In genomic region chr8:72572507-72572906, GRCm38 (mm10) we compare ENCODE assay signal across 8 mouse cellular contexts. TPM values are rescaled to one million over a fixed set of nuclear protein-coding genes. Genes with fewer than 3 reads are reported as not detected.
A peak's percentile ranks its signal among the peaks of the same experiment; 100 is the strongest.
DNase-seq lines count a peak whose midpoint lies in the region; ATAC-seq and TF ChIP-seq lines count a peak whose summit lies in the region.

No protein-coding gene starts in this region.

- no peak overlapping the region for H3K27ac ChIP-seq in MEL (ENCODE audit: control insufficient read depth, low read depth, low read length)
- H3K27ac ChIP-seq in intestine, postnatal 0 days (ENCODE audit: low read depth, low read length), result peak overlapping the region; percentile 90; the same call in 1 of the 2 replicates

- 13% methylated on average over 10 of the region's 10 CpGs for WGBS in intestine, postnatal 0 days

- no peak for TF ChIP-seq CTCF in MEL (IDR thresholded peaks at IDR 0.05 in 2 of 3, conservative IDR thresholded peaks at IDR 0.05 in 1 of 3; ENCODE audit: control insufficient read depth in 1 of 3, insufficient read depth in 1 of 3, low read depth in 2 of 3, low read length in 3 of 3, poor library complexity in 1 of 3, severe bottlenecking in 1 of 3)
- no peak for TF ChIP-seq CTCF in intestine, postnatal 0 days (IDR thresholded peaks at IDR 0.05; ENCODE audit: low read depth)

- no peak for TF ChIP-seq POLR2A in MEL (IDR thresholded peaks at IDR 0.05; ENCODE audit: control insufficient read depth in 1 of 2, insufficient read depth in 1 of 2, low read depth in 1 of 2, low read length in 2 of 2, poor library complexity in 1 of 2)

- ATAC-seq in intestine, postnatal 0 days, result no peak

- peaks cover 0 to 10% of the 10 kb centered on the region in 2 experiments; a peak in 3 of 4 replicates for H3K4me1 ChIP-seq in MEL (ENCODE audit: control insufficient read depth in 1 of 2, insufficient read depth in 2 of 2, low read length in 2 of 2)
- 0 out of 2 replicates have a peak, but pooled peaks cover 4% of the 10 kb centered on the region for H3K4me1 ChIP-seq in intestine, postnatal 0 days (replicated peaks; ENCODE audit: control insufficient read depth, insufficient read depth, low read length)

- H3K4me3 ChIP-seq in MEL (ENCODE audit: control insufficient read depth in 1 of 2, insufficient read depth in 1 of 2, low read depth in 2 of 2, low read length in 2 of 2), result peak overlapping the region; percentile 67 to 77
- H3K4me3 ChIP-seq in intestine, postnatal 0 days (ENCODE audit: low read depth, low read length), result peak overlapping the region; percentile 71

- no peak for TF ChIP-seq EP300 in MEL (IDR thresholded peaks at IDR 0.05; ENCODE audit: low read depth in 1 of 2, low read length in 2 of 2)

- H3K79me2 ChIP-seq in MEL (ENCODE audit: control insufficient read depth, insufficient read depth, low read length, poor library complexity), result peaks cover 4% of the 10 kb centered on the region

- TF ChIP-seq RAD21 in MEL (IDR thresholded peaks at IDR 0.05; ENCODE audit: low read depth, low read length), result no peak

- H3K36me3 ChIP-seq in MEL (ENCODE audit: control insufficient read depth in 1 of 2, insufficient read depth in 2 of 2, low read length in 2 of 2), result no peaks in the 10 kb centered on the region; a peak in 2 of 4 replicates
- peaks cover 20% of the 10 kb centered on the region for H3K36me3 ChIP-seq in intestine, postnatal 0 days (ENCODE audit: control insufficient read depth, insufficient read depth)

- peak overlapping the region; percentile 95 for H3K4me2 ChIP-seq in intestine, postnatal 0 days (replicated peaks; ENCODE audit: low read depth)

- peak; percentile 10 for DNase-seq in embryo, embryonic 11 days
- DNase-seq in embryo, embryonic 9.5 days (ENCODE audit: extremely low spot score), result no peak
- DNase-seq in MEL (ENCODE audit: low read depth, low spot score), result no peak
- peak; percentile 74 to 85 for DNase-seq in gastrocnemius, adult 8-10 months (ENCODE audit: low spot score in 2 of 2)
- peak; percentile 98 for DNase-seq in skeletal muscle tissue, adult 2 months (ENCODE audit: low read depth, low spot score)
- no peak for DNase-seq in urinary bladder, postnatal 36 days (ENCODE audit: low spot score in 2 of 2)
- DNase-seq in lung, postnatal 10 days, result no peak

- H3K9ac ChIP-seq in MEL (ENCODE audit: control insufficient read depth, low read depth, low read length, poor library complexity, severe bottlenecking), result peak overlapping the region; percentile 59
- peak overlapping the region; percentile 52; the same call in 1 of the 2 replicates for H3K9ac ChIP-seq in intestine, postnatal 0 days (ENCODE audit: low read depth, low read length)

- H3K9me3 ChIP-seq in MEL (replicated peaks; ENCODE audit: insufficient read depth, low read length), result no peaks in the 10 kb centered on the region
- no peaks in the 10 kb centered on the region for H3K9me3 ChIP-seq in intestine, postnatal 0 days (ENCODE audit: control insufficient read depth)

- no peaks in the 10 kb centered on the region for H3K27me3 ChIP-seq in MEL (ENCODE audit: control insufficient read depth in 1 of 2, insufficient read depth in 2 of 2, low read length in 2 of 2)
- no peaks in the 10 kb centered on the region for H3K27me3 ChIP-seq in intestine, postnatal 0 days (replicated peaks; ENCODE audit: control insufficient read depth, insufficient read depth, low read length)

TF ChIP-seq in MEL, 35 proteins besides CTCF, POLR2A, EP300 and RAD21:
- TF ChIP-seq NELFE (IDR thresholded peaks at IDR 0.05; ENCODE audit: low read depth, low read length) (no peak), CHD1 (IDR thresholded peaks at IDR 0.05; ENCODE audit: low read depth, low read length) (no peak), POLR2AphosphoS5 (IDR thresholded peaks at IDR 0.05; ENCODE audit: borderline replicate concordance, low read depth, low read length) (no peak), ETS1 (IDR thresholded peaks at IDR 0.05; ENCODE audit: low read depth, low read length) (no peak), RCOR1 (IDR thresholded peaks at IDR 0.05; ENCODE audit: low read depth, low read length) (no peak), ZMIZ1 (IDR thresholded peaks at IDR 0.05; ENCODE audit: low read depth, low read length) (no peak), ZKSCAN1 (IDR thresholded peaks at IDR 0.05; ENCODE audit: low read depth, low read length) (no peak), USF2 (IDR thresholded peaks at IDR 0.05; ENCODE audit: borderline replicate concordance in 1 of 2, insufficient read depth in 1 of 2, low read depth in 1 of 2, low read length in 2 of 2) (no peak), POLR2AphosphoS2 (IDR thresholded peaks at IDR 0.05; ENCODE audit: low read length) (no peak)
TF ChIP-seq in MEL: peak in this region for 0.

RNA-seq across cellular contexts. Expression of gene Tmem38a, which starts 0.7 kb away (rescaled TPM):
- 0.92 and 1.1 TPM in 2 replicates for total RNA-seq in MEL (2012; rRNA removed)
- 1 to 10 TPM in 1 of 2 experiments, not detected in 1; 3.0 TPM for polyA plus RNA-seq in MEL (2012; ENCODE audit: insufficient read depth in 1 of 2, insufficient read length in 2 of 2, low read depth in 1 of 2, low replicate concordance in 2 of 2, missing spikeins in 1 of 2)
- total RNA-seq in gastrocnemius, adult 8-10 months (2022), result 1,000 to 10,000 TPM; 1,273 to 1,305 (median 1,290) TPM
- 6.0 and 7.0 TPM in 2 replicates for polyA plus RNA-seq in intestine, postnatal 0 days (2015; fragmentation: Nextera tagmentation; extraction: Ambion mirVana)

RNA-seq across cellular contexts. Expression of gene Smim7, which starts 1.6 kb away (rescaled TPM):
- 34.3 and 39.3 TPM in 2 replicates for total RNA-seq in MEL (2012; rRNA removed)
- 10 to 100 TPM in 1 of 2 experiments, not detected in 1; 43.6 TPM for polyA plus RNA-seq in MEL (2012; ENCODE audit: insufficient read depth in 1 of 2, insufficient read length in 2 of 2, low read depth in 1 of 2, low replicate concordance in 2 of 2, missing spikeins in 1 of 2)
- total RNA-seq in gastrocnemius, adult 8-10 months (2022), result 10 to 100 TPM; 69.1 to 77.1 (median 75.1) TPM
- polyA plus RNA-seq in intestine, postnatal 0 days (2015; fragmentation: Nextera tagmentation; extraction: Ambion mirVana), result 106 and 112 TPM in 2 replicates

RNA-seq across cellular contexts. Expression of gene Med26, which starts 24.4 kb away (rescaled TPM):
- 14.1 and 15.0 TPM in 2 replicates for total RNA-seq in MEL (2012; rRNA removed)
- polyA plus RNA-seq in MEL (2012; ENCODE audit: insufficient read depth in 1 of 2, insufficient read length in 2 of 2, low read depth in 1 of 2, low replicate concordance in 2 of 2, missing spikeins in 1 of 2), result 10 to 100 TPM in 1 of 2 experiments, not detected in 1; 28.3 TPM
- total RNA-seq in gastrocnemius, adult 8-10 months (2022), result 1 to 10 TPM; 6.5 to 8.3 (median 7.7) TPM
- polyA plus RNA-seq in intestine, postnatal 0 days (2015; fragmentation: Nextera tagmentation; extraction: Ambion mirVana), result 6.4 and 7.8 TPM in 2 replicates

Comparison
In these comparisons a context has a peak if more than half of its experiments do, and no peak if none do; other contexts are left out.
1. DNase-seq: peak in embryo, embryonic 11 days (single experiment), gastrocnemius, adult 8-10 months (2 of 2) and skeletal muscle tissue, adult 2 months (single experiment); none in embryo, embryonic 9.5 days (single experiment), MEL (single experiment), urinary bladder, postnatal 36 days (0 of 2) and lung, postnatal 10 days (single experiment).
2. RNA of gene Tmem38a, which starts 0.7 kb away (total RNA-seq): 1,273 to 1,305 TPM in gastrocnemius, adult 8-10 months; 0.92 to 1.1 TPM in MEL; every median in the first group is over 100 times any median in the second.